Mouse (Mus musculus) neural tube, embryonic 10.5 days (tissue): ENCODE measurements around the gene Apc2.

Experiments used
- DNase-seq: peaks from one replicate; pipeline ENCODE4 v3.0.0-alpha.2; 2017; ENCODE audit warnings: low spot score; ENCODE audit errors: extremely low spot score

The Apc2 gene

GRCm38 (mm10) chr10:80320340-80320760 is 24.6 kb downstream of the Apc2 start, which contains the start of gene 2310011J03Rik:
Gene 2310011J03Rik (minus strand): TSS chr10:80320537.
- DNase-seq = peak; percentile 88

GRCm38 (mm10) chr10:80321014-80321669 is 25.4 kb downstream of the Apc2 start:
- DNase-seq = no peak

GRCm38 (mm10) chr10:80321670-80322581 is 26.1 kb downstream of the Apc2 start:
- no peak for DNase-seq

GRCm38 (mm10) chr10:80322811-80323211 is 27.0 kb downstream of the Apc2 start:
- peak; percentile 47 for DNase-seq

- peak; percentile 64 for DNase-seq
These were observed 27.7 kb downstream of the Apc2 start for GRCm38 (mm10) chr10:80323261-80324119.

GRCm38 (mm10) chr10:80324120-80325037 is 28.6 kb downstream of the Apc2 start:
- DNase-seq = no peak

GRCm38 (mm10) chr10:80325045-80325444 is 29.3 kb downstream of the Apc2 start:
- DNase-seq = no peak

GRCm38 (mm10) chr10:80329273-80330081 is 33.7 kb downstream of the Apc2 start, which contains the start of the genes Pcsk4 and Reep6:
Gene Pcsk4 (minus strand): TSS chr10:80329498.
Gene Reep6 (plus strand): TSS chr10:80329953.
- peak; percentile 96 for DNase-seq

- no peak for DNase-seq
These were observed 34.3 kb downstream of the Apc2 start for GRCm38 (mm10) chr10:80330084-80330483.

GRCm38 (mm10) chr10:80330888-80331287 is 35.1 kb downstream of the Apc2 start:
- no peak for DNase-seq

GRCm38 (mm10) chr10:80331636-80332524 is 36.1 kb downstream of the Apc2 start:
- no peak for DNase-seq

GRCm38 (mm10) chr10:80332525-80332989 is 36.8 kb downstream of the Apc2 start:
- no peak for DNase-seq

GRCm38 (mm10) chr10:80336263-80336662 is 40.5 kb downstream of the Apc2 start:
- no peak for DNase-seq

- DNase-seq = peak; percentile 93
These were observed 44.4 kb downstream of the Apc2 start for GRCm38 (mm10) chr10:80339941-80340750.

GRCm38 (mm10) chr10:80341026-80341425 is 45.2 kb downstream of the Apc2 start:
- peak; percentile 41 for DNase-seq

- DNase-seq = peak; percentile 36
These were observed 45.9 kb downstream of the Apc2 start for GRCm38 (mm10) chr10:80341491-80342304.
